Mouse (Mus musculus) liver, embryonic 13.5 days (tissue): Measurements from ENCODE around the gene Rpsa. TPM values are rescaled to one million over a fixed set of nuclear protein-coding genes. Genes with fewer than 3 reads are reported as not detected.

ENCODE experiments used
- ATAC-seq: fragments of 200-750 bp; cut with Nextera tagmentation; 2 replicates; pipeline ENCODE4 v1.8.0; 2017; ENCODE audit warnings: low read depth, mild to moderate bottlenecking, moderate number of reproducible peaks, moderate library complexity
- DNase-seq: peaks from one replicate; pipeline ENCODE4 v3.0.0; 2022
- H3K27ac ChIP-seq: fragments of 300-500 bp; sonication (generic); 2 replicates; pipeline ENCODE4 v1.5.1; 2015; ENCODE audit warnings: moderate library complexity, mild to moderate bottlenecking, inconsistent platforms
- H3K27me3 ChIP-seq: fragments of 300-500 bp; sonication (generic); 2 replicates; pipeline ENCODE4 v1.6.1; 2015; ENCODE audit warnings: mild to moderate bottlenecking, inconsistent platforms
- H3K36me3 ChIP-seq: fragments of 300-500 bp; sonication (generic); 2 replicates; pipeline ENCODE4 v1.6.1; 2015; ENCODE audit warnings: mild to moderate bottlenecking, inconsistent platforms
- H3K4me1 ChIP-seq: fragments of 300-500 bp; sonication (generic); replicated peaks from 2 replicates; pipeline ENCODE4 v1.6.1; 2015; ENCODE audit warnings: inconsistent platforms
- H3K4me2 ChIP-seq: fragments of 300-500 bp; sonication (generic); 2 replicates; pipeline ENCODE4 v1.6.1; 2015; ENCODE audit warnings: inconsistent platforms, mild to moderate bottlenecking, moderate library complexity
- H3K4me3 ChIP-seq: fragments of 300-500 bp; sonication (generic); replicated peaks from 2 replicates; pipeline ENCODE4 v1.5.1; 2015; ENCODE audit warnings: mild to moderate bottlenecking, inconsistent platforms
- H3K9ac ChIP-seq: fragments of 300-500 bp; sonication (generic); 2 replicates; pipeline ENCODE4 v1.6.1; 2015; ENCODE audit warnings: mild to moderate bottlenecking, inconsistent platforms
- H3K9me3 ChIP-seq: fragments of 300-500 bp; sonication (generic); replicated peaks from 2 replicates; pipeline ENCODE4 v1.6.1; 2016; ENCODE audit warnings: inconsistent platforms
- WGBS: fragments of 180-500 bp; shearing (Covaris S2); methylation state at CpG from one replicate; pipeline ENCODE4 v1.1.7; 2015; ENCODE audit not compliant: insufficient replicate concordance; 5-methylcytosine and 5-hydroxymethylcytosine counted together
- polyA plus RNA-seq: library from polyadenylated mRNA; unstranded; fragments of >200 nt; fragmentation: Nextera tagmentation; extraction: Ambion mirVana; gene quantifications from 2 replicates; pipeline ENCODE4 v1.2.1, GENCODE M21; 2015

Gene Rpsa
- polyA plus RNA-seq, 1 experiment from 2014 or later, result 1,158 TPM

DNA sequence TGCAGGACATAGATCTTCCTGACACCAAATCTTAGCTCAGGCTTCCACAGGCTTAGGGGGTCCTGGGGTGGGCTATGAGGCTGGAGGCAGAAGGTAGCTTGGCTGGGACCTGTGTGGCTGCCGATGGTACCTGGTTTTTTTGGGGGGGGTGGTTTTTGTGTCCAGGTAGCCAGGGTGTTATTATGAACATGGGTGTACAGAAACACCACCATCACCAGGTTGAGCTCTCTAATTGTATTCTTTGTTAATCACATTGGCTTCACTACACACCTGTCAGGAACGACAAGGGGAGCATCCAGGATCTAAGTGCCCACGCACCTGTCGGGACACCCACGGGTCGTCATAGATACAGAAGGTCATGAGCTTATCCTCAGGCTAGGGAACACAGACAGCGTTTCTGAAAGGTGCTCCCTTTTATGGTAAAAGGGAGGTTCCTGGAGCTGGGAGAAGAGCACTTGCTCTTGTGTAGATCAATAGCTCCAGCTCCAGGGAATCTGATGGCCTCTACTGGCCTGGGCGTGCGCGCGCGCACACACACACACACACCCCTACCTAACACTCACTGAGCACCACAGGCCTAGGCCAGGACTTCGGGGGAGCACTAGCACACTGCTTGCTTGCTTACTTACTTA is 7.2 kb downstream of the Rpsa start:
- H3K36me3 ChIP-seq, result peaks cover 34% of the 10 kb centered on the region
- 73% methylated on average over 13 of the region's 13 CpGs for WGBS
- no peak overlapping the region for H3K4me2 ChIP-seq
- no peak overlapping the region for H3K9ac ChIP-seq
- H3K27me3 ChIP-seq, result no peaks in the 10 kb centered on the region
- no peak overlapping the region for H3K27ac ChIP-seq
- H3K4me1 ChIP-seq, result peaks cover 28% of the 10 kb centered on the region
- DNase-seq (no peak), ATAC-seq (no peak)
- no peak overlapping the region for H3K4me3 ChIP-seq
- no peaks in the 10 kb centered on the region for H3K9me3 ChIP-seq

GRCm38 (mm10) chr9:120135454-120135853 is 8.0 kb downstream of the Rpsa start:
- Histone ChIP-seq H3K36me3 (peaks cover 26% of the 10 kb centered on the region), H3K4me1 (peaks cover 21% of the 10 kb centered on the region), H3K9me3 (no peaks in the 10 kb centered on the region), H3K27me3 (no peaks in the 10 kb centered on the region), H3K27ac (peak overlapping the region; percentile 29; the same call in 1 of the 2 replicates), H3K4me2 (no peak overlapping the region), H3K4me3 (no peak overlapping the region), H3K9ac (no peak overlapping the region)
- WGBS, result 87% methylated on average over 11 of the region's 11 CpGs
- DNase-seq, result no peak
- ATAC-seq, result no peak

- ATAC-seq, result peak; percentile 55; the same call in 1 of the 2 replicates
- Histone ChIP-seq H3K36me3 (no peaks in the 10 kb centered on the region), H3K4me3 (no peak overlapping the region), H3K4me1 (no peaks in the 10 kb centered on the region), H3K27me3 (peaks cover 3% of the 10 kb centered on the region), H3K27ac (no peak overlapping the region), H3K9me3 (no peaks in the 10 kb centered on the region), H3K9ac (no peak overlapping the region), H3K4me2 (no peak overlapping the region)
- 10% methylated on average over 4 of the region's 4 CpGs for WGBS
- DNase-seq, result peak; percentile 57
Measured at GRCm38 (mm10) chr9:120140652-120141051, 13.2 kb downstream of the Rpsa start.

- no peak overlapping the region for H3K4me2 ChIP-seq
- no peak for ATAC-seq
- no peaks in the 10 kb centered on the region for H3K36me3 ChIP-seq
- H3K4me3 ChIP-seq, result no peak overlapping the region
- no peaks in the 10 kb centered on the region for H3K9me3 ChIP-seq
- H3K9ac ChIP-seq, result no peak overlapping the region
- DNase-seq, result no peak
- 74% methylated on average over 13 of the region's 13 CpGs for WGBS
- no peaks in the 10 kb centered on the region for H3K4me1 ChIP-seq
- peaks cover 6% of the 10 kb centered on the region for H3K27me3 ChIP-seq
- H3K27ac ChIP-seq, result no peak overlapping the region
Measured at GRCm38 (mm10) chr9:120144474-120144873, 17.0 kb downstream of the Rpsa start.

DNA sequence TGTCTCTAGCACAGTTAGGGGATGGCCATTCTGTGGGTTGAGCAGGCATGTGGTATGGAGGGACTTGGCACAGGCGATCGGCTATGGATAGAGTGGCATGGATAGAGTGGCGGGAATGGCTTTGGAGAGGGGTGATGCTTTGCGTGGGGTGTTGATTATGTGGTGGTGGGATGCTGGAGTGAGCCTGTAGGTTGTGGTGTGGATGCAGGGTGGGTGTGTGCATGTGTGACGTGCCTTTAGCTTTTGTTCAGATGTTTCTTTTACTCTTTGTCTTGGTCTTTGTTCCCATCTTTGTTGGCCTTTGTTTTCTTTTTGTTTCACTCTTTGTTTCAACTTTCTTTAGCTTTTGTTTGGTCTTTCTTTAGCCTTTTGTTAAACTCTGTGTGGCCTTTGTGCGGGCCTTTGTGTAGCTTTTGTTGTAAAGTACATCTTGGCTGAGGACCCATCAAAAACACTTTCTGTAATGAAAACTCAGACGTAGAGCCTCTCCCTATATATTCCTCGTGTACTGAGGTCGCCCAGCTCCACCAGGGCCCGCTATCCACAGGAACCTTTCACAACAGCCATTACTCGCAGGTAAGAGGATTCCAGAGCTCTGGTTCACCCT is 21.8 kb downstream of the Rpsa start, which contains the start of gene Mobp:
Gene Mobp, plus strand, starts transcription at position 486 of the 607 bp plus-strand sequence.
- no peak for ATAC-seq
- H3K27ac ChIP-seq, result no peak within 1 kb of the TSS
- 0 out of 2 replicates have a peak, but pooled peaks cover 2% of the 10 kb centered on the region for H3K27me3 ChIP-seq
- 0 out of 2 replicates have a peak, but pooled peaks cover 4% of the 10 kb centered on the region for H3K4me1 ChIP-seq
- no peaks in the 10 kb centered on the region for H3K9me3 ChIP-seq
- DNase-seq, result no peak
- WGBS, result 65% methylated on average over 11 of the region's 11 CpGs
- no peak within 1 kb of the TSS for H3K4me3 ChIP-seq
- no peak within 1 kb of the TSS for H3K4me2 ChIP-seq
- no peaks in the 10 kb centered on the region for H3K36me3 ChIP-seq
- no peak within 1 kb of the TSS for H3K9ac ChIP-seq

GRCm38 (mm10) chr9:120151152-120151551 is 23.7 kb downstream of the Rpsa start:
- H3K9me3 ChIP-seq, result no peaks in the 10 kb centered on the region
- H3K27ac ChIP-seq, result no peak overlapping the region
- 48% methylated on average over 5 of the region's 5 CpGs for WGBS
- no peak overlapping the region for H3K9ac ChIP-seq
- ATAC-seq, result no peak
- no peak for DNase-seq
- no peak overlapping the region for H3K4me3 ChIP-seq
- H3K4me1 ChIP-seq, result 0 out of 2 replicates have a peak, but pooled peaks cover 4% of the 10 kb centered on the region
- H3K36me3 ChIP-seq, result no peaks in the 10 kb centered on the region
- 0 out of 2 replicates have a peak, but pooled peaks cover 2% of the 10 kb centered on the region for H3K27me3 ChIP-seq
- no peak overlapping the region for H3K4me2 ChIP-seq

GRCm38 (mm10) chr9:120151906-120152399 is 24.5 kb downstream of the Rpsa start:
- no peak overlapping the region for H3K4me3 ChIP-seq
- ATAC-seq, result no peak
- no peak overlapping the region for H3K4me2 ChIP-seq
- H3K9ac ChIP-seq, result no peak overlapping the region
- WGBS, result 64% methylated on average over 12 of the region's 12 CpGs
- H3K27ac ChIP-seq, result no peak overlapping the region
- DNase-seq, result no peak
- H3K4me1 ChIP-seq, result 0 out of 2 replicates have a peak, but pooled peaks cover 4% of the 10 kb centered on the region
- no peaks in the 10 kb centered on the region for H3K36me3 ChIP-seq
- H3K27me3 ChIP-seq, result 0 out of 2 replicates have a peak, but pooled peaks cover 2% of the 10 kb centered on the region
- no peaks in the 10 kb centered on the region for H3K9me3 ChIP-seq

GRCm38 (mm10) chr9:120158047-120158446 is 30.6 kb downstream of the Rpsa start:
- no peak overlapping the region for H3K4me2 ChIP-seq
- 32% methylated on average over 4 of the region's 4 CpGs for WGBS
- no peak for DNase-seq
- H3K9ac ChIP-seq, result no peak overlapping the region
- H3K4me1 ChIP-seq, result peaks cover 5% of the 10 kb centered on the region; the same call in 1 of the 2 replicates
- ATAC-seq, result peak; percentile 79
- H3K27ac ChIP-seq, result no peak overlapping the region
- H3K9me3 ChIP-seq, result no peaks in the 10 kb centered on the region
- H3K36me3 ChIP-seq, result no peaks in the 10 kb centered on the region
- no peaks in the 10 kb centered on the region for H3K27me3 ChIP-seq
- H3K4me3 ChIP-seq, result no peak overlapping the region

DNA sequence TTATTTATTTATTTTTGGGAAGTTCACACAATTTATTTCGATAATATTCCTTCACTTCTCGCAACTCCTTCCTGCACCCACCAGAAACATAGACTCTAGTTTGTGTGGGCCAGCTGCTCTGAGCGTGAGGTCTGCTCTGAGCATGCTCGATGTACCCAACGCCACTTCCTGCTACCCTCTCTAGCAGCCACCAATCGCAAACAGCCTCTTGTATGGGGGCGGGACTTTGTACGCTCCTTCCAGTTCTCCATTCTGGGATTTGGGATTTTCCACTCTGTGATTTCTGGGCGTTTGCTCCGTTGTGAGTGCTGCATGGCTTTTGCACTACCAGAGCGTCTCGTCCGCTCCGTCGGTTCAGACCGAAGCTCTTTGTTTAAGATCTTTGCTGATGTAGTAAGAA is 36.4 kb downstream of the Rpsa start:
- 77% methylated on average over 16 of the region's 16 CpGs for WGBS
- Histone ChIP-seq H3K4me1 (no peaks in the 10 kb centered on the region), H3K4me3 (no peak overlapping the region), H3K9me3 (no peaks in the 10 kb centered on the region), H3K27me3 (peaks cover 12% of the 10 kb centered on the region), H3K36me3 (no peaks in the 10 kb centered on the region), H3K27ac (no peak overlapping the region), H3K9ac (no peak overlapping the region), H3K4me2 (no peak overlapping the region)
- no peak for DNase-seq
- ATAC-seq, result no peak

DNA sequence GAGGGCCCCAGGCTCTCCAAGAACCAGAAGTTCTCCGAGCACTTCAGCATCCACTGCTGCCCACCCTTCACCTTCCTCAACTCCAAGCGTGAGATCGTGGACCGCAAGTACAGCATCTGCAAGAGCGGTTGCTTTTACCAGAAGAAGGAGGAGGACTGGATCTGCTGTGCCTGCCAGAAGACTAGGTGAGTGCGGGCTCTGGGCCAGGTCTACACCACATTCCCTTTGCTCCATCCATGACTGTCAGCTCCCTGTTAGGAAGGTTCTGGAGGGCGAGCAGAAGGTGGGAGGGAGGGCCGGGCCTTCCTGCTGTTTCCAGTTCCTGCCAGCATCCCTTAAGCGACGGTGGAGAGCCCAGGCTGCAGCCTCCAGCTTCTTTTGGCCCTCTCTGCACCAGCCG is 40.3 kb downstream of the Rpsa start:
- Histone ChIP-seq H3K4me1 (no peaks in the 10 kb centered on the region), H3K4me3 (no peak overlapping the region), H3K9ac (no peak overlapping the region), H3K4me2 (no peak overlapping the region), H3K27me3 (peaks cover 18% of the 10 kb centered on the region), H3K36me3 (no peaks in the 10 kb centered on the region), H3K9me3 (peaks cover 6% of the 10 kb centered on the region; the same call in 1 of the 2 replicates), H3K27ac (no peak overlapping the region)
- no peak for ATAC-seq
- no peak for DNase-seq
- WGBS, result 48% methylated on average over 11 of the region's 11 CpGs

- no peak overlapping the region for H3K9ac ChIP-seq
- H3K27me3 ChIP-seq, result peaks cover 18% of the 10 kb centered on the region
- peak; percentile 34 for DNase-seq
- H3K36me3 ChIP-seq, result no peaks in the 10 kb centered on the region
- no peak overlapping the region for H3K4me3 ChIP-seq
- H3K4me1 ChIP-seq, result no peaks in the 10 kb centered on the region
- no peak overlapping the region for H3K27ac ChIP-seq
- no peak for ATAC-seq
- H3K4me2 ChIP-seq, result no peak overlapping the region
- peaks cover 6% of the 10 kb centered on the region; the same call in 1 of the 2 replicates for H3K9me3 ChIP-seq
- whole genome bisulfite sequencing, result 30% methylated on average over 5 of the region's 5 CpGs
Measured at GRCm38 (mm10) chr9:120171295-120171694, 43.8 kb downstream of the Rpsa start.
